Mouse (Mus musculus) retina, postnatal 1 day (tissue): Measurements from ENCODE around the gene Abcb1b.
"Not testable (repeated sequence)": the region's sequence is repeated elsewhere in the genome, so short reads cannot be mapped to it uniquely, and the experiment has no call there.

Experiments used
- DNase-seq: peaks from one replicate; pipeline ENCODE4 v3.0.0-alpha.2; 2012

Gene Abcb1b

GRCm38 (mm10) chr5:8797987-8798751 is at the start of gene Abcb1b:
Gene Abcb1b, plus strand, starts transcription at chr5:8798147.
- DNase-seq, result peak; percentile 75

GRCm38 (mm10) chr5:8772866-8773265 is 25.1 kb upstream of the Abcb1b start:
- DNase-seq, result no peak

GRCm38 (mm10) chr5:8778311-8778710 is 19.6 kb upstream of the Abcb1b start:
- no peak for DNase-seq

DNA sequence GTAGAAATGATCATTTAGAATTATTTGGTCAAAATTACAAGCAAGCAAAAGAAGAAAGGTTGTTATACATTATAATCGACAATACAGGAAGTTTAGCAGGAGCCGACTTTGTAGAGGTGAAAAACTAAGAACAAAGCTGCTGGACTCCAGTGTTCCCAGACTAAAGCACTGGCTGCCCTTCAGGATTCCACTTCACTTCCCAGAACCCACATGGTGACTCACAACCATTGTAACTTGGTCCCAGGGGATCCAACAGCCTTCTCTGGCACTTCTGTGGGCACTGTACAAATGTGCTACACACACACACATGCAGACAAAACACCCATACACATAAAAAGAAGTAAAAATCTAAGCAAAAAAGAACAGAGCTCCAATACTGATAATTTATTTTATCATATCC is 19.2 kb upstream of the Abcb1b start:
- DNase-seq, result no peak

DNA sequence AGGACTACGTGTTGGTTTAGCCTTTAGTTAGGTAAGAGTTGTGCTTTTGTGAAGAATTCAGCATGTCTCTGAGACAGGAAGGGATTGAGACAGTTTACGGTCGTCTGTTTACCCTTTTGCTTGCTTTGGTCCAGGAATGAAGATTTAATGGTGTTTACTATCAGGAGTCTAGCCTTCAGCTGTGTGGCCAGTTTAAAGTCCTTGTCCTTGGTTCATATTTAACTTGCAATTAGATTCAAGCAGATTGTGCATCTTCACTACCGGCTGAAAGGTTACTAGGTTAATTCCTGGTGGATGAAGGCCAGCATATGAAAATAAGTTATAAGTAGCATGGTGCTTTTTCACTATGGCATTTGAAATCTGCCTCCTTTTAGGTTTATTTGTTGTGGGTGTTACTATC is 5.7 kb upstream of the Abcb1b start:
- DNase-seq, result no peak

DNA sequence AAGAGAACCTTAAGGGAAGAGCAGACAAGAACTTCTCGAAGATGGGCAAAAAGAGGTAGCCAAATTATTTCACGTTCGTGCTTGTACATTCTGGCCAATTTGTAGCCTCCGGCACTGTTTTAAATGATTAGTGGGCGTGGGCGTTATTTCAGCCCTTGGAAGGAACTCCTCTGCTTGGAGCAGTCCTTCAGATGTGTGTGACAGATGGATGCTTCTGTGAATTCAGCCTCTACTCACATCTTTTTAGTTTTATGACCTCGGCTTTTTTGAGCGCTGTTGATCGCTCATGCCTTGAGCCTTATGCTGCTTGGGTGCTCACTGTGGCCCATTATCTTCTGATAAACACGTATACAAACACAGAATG is 787 bp downstream of the Abcb1b start:
- no peak for DNase-seq

DNA sequence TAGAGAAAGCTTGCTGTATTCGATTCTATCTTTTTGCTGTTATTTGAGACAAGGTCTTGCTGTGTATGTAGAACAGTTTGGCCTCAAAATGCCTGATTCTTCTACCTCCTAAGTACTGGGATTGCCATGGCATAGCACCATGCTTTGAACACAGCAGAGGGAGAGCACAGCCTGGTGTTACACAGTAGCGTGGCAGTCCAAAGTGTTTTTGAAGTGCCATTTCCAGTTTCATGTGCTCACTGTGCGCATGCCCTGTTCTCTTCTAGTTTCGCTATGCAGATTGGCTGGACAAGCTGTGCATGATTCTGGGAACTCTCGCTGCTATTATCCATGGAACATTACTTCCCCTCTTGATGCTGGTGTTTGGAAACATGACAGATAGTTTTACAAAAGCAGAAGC is 7.8 kb downstream of the Abcb1b start:
- DNase-seq, result no peak

- DNase-seq, result no peak
Measured at GRCm38 (mm10) chr5:8807137-8808004, 9.4 kb downstream of the Abcb1b start.

- DNase-seq, result no peak
Measured at GRCm38 (mm10) chr5:8813872-8814271, 15.9 kb downstream of the Abcb1b start.

GRCm38 (mm10) chr5:8819635-8820591 is 22.0 kb downstream of the Abcb1b start:
- DNase-seq, result peak; percentile 45

DNA sequence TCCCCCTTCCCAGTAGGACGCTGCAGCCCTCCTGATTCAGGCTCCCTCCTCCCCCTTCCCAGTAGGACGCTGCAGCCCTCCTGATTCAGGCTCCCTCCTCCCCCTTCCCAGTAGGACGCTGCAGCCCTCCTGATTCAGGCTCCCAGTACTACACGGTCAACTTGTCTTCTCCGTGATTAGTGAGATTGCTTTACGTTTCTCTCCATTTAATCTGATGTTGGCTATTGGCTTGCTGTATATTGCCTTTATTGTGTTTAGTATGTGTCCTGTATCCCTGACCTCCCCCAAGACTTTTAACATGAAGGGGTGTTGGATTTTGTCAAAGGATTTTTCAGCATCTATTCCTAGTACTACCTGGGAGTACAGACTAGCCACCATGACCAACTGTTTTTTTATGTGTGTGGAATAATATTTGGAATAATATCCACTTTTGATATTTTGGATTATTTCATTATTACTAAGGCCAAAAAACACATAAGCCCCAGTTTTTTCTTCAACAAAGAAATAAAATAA is 22.7 kb downstream of the Abcb1b start:
- DNase-seq, result peak; percentile 32

- peak; percentile 23 for DNase-seq
Measured at GRCm38 (mm10) chr5:8838661-8839438, 40.9 kb downstream of the Abcb1b start.

GRCm38 (mm10) chr5:8839651-8840050 is 41.7 kb downstream of the Abcb1b start:
- DNase-seq, result no peak

GRCm38 (mm10) chr5:8840887-8841286 is 42.9 kb downstream of the Abcb1b start:
- peak; percentile 73 for DNase-seq

GRCm38 (mm10) chr5:8842815-8843214 is 44.9 kb downstream of the Abcb1b start:
- no peak for DNase-seq

DNA sequence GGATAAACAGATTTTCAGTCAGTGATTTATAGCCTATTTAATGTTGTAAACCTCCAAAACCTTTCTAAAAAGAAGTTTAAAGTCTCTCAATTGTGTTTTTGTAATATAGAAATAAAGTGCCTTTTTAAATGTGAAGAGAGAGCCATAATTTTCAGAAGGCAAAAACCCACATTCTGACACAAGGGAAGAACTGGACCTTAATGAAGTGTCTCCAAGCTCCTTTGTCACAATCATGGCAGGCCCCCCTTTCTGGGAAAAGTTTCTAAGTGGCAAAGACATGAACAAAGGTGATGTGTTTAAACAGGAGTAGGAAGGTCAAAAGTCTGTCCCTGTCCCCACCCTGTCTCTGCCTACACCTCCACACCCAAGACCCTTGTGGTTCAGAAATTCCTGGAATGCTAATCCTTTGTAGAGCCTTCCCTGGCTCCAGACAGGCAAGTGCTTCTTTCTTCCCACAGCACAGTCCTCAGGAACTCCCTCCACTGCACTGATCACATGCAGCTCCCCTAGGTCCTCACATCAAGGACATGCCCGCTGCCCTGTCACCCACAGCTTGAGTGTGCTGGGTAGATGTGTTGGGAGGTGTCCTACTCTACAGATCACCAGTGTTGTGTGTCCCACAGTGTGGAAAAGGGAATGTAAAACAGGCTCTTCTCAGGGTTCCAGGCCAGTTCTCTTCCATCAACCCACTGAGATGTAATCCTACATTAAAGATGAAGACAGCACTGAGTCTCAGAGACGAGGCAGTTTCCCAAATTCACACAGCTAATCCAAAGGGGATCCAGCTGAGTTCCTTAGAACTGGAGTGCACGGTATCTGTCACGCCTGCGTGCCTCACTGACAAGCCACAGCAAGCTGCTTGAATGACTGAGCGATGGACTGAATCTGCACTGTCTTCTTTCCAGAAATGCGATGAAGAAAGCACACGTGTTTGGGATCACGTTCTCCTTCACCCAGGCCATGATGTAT is 50.9 kb downstream of the Abcb1b start:
- not testable (repeated sequence) for DNase-seq

DNA sequence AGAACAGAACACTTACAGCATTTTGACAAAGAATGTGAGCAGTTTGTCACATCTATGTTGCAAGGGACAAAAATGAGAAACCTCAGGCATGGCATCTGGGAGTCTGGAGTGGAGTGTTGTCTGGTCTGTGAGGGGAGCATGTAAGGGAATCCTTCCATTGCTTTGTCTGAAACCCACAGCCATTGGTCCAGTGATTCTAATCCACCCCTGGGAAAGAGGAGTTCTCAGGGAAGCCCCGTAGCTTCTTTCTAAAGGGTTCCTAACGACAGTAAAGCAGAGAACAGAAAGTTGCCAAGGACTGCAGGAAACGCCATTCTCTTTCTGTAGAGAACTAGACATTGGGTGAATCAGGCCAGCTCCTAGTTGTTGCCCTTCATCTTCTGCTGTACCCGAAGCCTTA is 52.9 kb downstream of the Abcb1b start:
- no peak for DNase-seq

- no peak for DNase-seq
Measured at GRCm38 (mm10) chr5:8857201-8857600, 59.3 kb downstream of the Abcb1b start.

DNA sequence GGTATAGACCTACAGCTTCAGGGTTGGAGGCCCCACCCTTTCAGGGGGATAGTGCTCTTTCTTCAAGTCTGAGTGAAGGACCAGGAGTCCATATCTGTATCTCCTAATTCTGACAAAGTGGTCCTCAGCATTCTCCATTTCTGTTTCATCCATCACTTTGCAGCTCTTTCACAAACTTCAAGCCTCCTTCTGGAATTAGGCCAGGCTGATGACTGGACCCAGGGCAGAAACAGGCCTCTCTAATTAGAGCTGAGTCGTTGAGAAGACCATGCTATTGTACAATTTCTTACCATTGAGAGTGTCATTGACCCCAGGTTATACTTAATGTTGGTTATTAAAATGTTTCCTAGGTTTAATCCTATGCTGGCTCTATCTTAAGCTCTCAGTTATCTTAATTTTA is 63.9 kb downstream of the Abcb1b start:
- DNase-seq, result no peak

- DNase-seq, result peak; percentile 10
Measured at GRCm38 (mm10) chr5:8863580-8864337, 65.8 kb downstream of the Abcb1b start.
